Mouse (Mus musculus) midbrain, embryonic 14.5 days (tissue): ENCODE measurements around the gene Ahcyl1. TPM values are rescaled to one million over a fixed set of nuclear protein-coding genes. Genes with fewer than 3 reads are reported as not detected.

Source experiments
- ATAC-seq: fragments of 200-750 bp; cut with Nextera tagmentation; 2 replicates; pipeline ENCODE4 v1.8.0; 2017; ENCODE audit warnings: moderate number of reproducible peaks, moderate library complexity; ENCODE audit not compliant: low FRiP score, low TSS enrichment
- DNase-seq: peaks from one replicate; pipeline ENCODE4 v3.0.0-alpha.2; 2015
- H3K27ac ChIP-seq: fragments of 300-500 bp; sonication (generic); replicated peaks from 2 replicates; pipeline ENCODE4 v1.5.1; 2014; ENCODE audit warnings: mild to moderate bottlenecking, low read depth, low read length, moderate library complexity
- H3K27me3 ChIP-seq: fragments of 300-500 bp; sonication (generic); 2 replicates; pipeline ENCODE4 v1.6.1; 2014; ENCODE audit warnings: low read length, control low read depth, mixed read lengths; ENCODE audit not compliant: control insufficient read depth, insufficient read depth
- H3K36me3 ChIP-seq: fragments of 300-500 bp; sonication (generic); 2 replicates; pipeline ENCODE4 v1.6.1; 2014; ENCODE audit warnings: low read length, control low read depth; ENCODE audit not compliant: control insufficient read depth, insufficient read depth
- H3K4me1 ChIP-seq: fragments of 300-500 bp; sonication (generic); 2 replicates; pipeline ENCODE4 v1.6.1; 2014; ENCODE audit warnings: mild to moderate bottlenecking, antibody characterized with exemption, low read length, control low read depth; ENCODE audit not compliant: control insufficient read depth, insufficient read depth
- H3K4me2 ChIP-seq: fragments of 300-500 bp; sonication (generic); 2 replicates; pipeline ENCODE4 v1.6.1; 2014; ENCODE audit warnings: mild to moderate bottlenecking, low read length, moderate library complexity
- H3K4me3 ChIP-seq: fragments of 300-500 bp; sonication (generic); replicated peaks from 2 replicates; pipeline ENCODE4 v1.5.1; 2014; ENCODE audit warnings: low read depth, low read length
- H3K9ac ChIP-seq: fragments of 300-500 bp; sonication (generic); replicated peaks from 2 replicates; pipeline ENCODE4 v1.6.1; 2014; ENCODE audit warnings: mild to moderate bottlenecking, low read length, moderate library complexity
- H3K9me3 ChIP-seq: fragments of 300-500 bp; sonication (generic); 2 replicates; pipeline ENCODE4 v1.6.1; 2016; ENCODE audit warnings: low read length, control low read depth, mixed read lengths; ENCODE audit not compliant: control insufficient read depth
- WGBS: fragments of 180-500 bp; shearing (Covaris S2); extraction: QIAGEN DNeasy Blood & Tissue Kit; methylation state at CpG from one replicate; pipeline ENCODE4 v1.1.7; 2014; 5-methylcytosine and 5-hydroxymethylcytosine counted together
- polyA plus RNA-seq: library from polyadenylated mRNA; unstranded; fragments of >200 nt; fragmentation: Nextera tagmentation; extraction: Ambion mirVana; gene quantifications from 2 replicates; pipeline ENCODE4 v1.2.1, GENCODE M21; 2014

The Ahcyl1 gene
- polyA plus RNA-seq, 1 experiment from 2014 or later = 142 TPM

DNA sequence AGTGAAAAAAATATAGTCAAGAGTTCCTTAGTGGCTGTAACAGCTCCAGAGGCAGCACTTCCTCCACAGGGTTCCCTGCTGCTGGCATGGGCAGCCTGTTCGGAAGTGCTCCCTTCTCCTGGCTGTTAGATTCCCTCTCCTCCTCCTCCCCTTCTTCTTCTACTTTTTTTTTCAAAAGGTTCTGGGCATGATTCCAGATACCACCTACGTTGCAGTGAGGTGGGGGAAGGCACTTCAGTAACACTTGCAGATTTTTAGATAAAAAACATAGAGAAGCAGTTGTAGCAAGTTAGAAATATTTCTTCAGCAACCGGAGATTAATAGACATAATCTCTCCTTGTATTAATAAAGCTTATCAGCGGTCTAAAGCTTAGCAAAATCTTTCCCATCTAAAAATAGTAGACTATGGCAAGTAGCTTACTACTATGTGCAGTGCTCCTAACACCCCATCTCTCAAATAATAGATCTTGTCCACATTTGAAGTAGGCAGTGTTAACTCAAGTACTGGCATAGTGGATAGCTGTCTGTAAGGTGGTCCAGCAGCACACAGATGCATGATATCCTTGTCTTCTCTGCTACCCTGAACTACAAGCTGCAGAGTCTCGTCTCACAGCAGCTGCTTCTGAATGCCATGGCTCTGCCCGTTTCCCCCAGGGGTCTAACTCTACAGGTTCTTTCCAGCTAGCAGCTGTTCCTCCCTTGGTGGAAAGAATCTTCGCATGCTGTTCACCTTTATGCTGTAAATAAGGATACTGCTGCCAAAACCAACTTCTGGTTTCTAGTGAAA is 15.4 kb downstream of the Ahcyl1 start:
- Histone ChIP-seq H3K36me3 (peaks cover 11% of the 10 kb centered on the region; the same call in 1 of the 2 replicates), H3K9me3 (no peaks in the 10 kb centered on the region), H3K4me1 (peaks cover 4% of the 10 kb centered on the region; the same call in 1 of the 2 replicates), H3K27me3 (no peaks in the 10 kb centered on the region), H3K4me2 (no peak overlapping the region), H3K9ac (no peak overlapping the region), H3K27ac (peak overlapping the region; percentile 14; the same call in 1 of the 2 replicates), H3K4me3 (no peak overlapping the region)
- 42% methylated on average over 7 of the region's 7 CpGs for WGBS
- ATAC-seq (no peak), DNase-seq (peak; percentile 60)

- no peaks in the 10 kb centered on the region for H3K27me3 ChIP-seq
- DNase-seq (no peak), ATAC-seq (no peak)
- no peaks in the 10 kb centered on the region for H3K9me3 ChIP-seq
- no peak overlapping the region for H3K4me3 ChIP-seq
- no peak overlapping the region for H3K27ac ChIP-seq
- peaks cover 91% of the 10 kb centered on the region for H3K36me3 ChIP-seq
- H3K9ac ChIP-seq = no peak overlapping the region
- no peaks in the 10 kb centered on the region for H3K4me1 ChIP-seq
- WGBS = 96% methylated on average over 2 of the region's 2 CpGs
- H3K4me2 ChIP-seq = no peak overlapping the region
Observed at GRCm38 (mm10) chr3:107671509-107671908, 24.9 kb downstream of the Ahcyl1 start.

- H3K4me1 ChIP-seq = no peaks in the 10 kb centered on the region
- DNase-seq = no peak
- H3K36me3 ChIP-seq = peaks cover 92% of the 10 kb centered on the region
- H3K4me2 ChIP-seq = no peak overlapping the region
- 91% methylated on average over 4 of the region's 4 CpGs for WGBS
- H3K4me3 ChIP-seq = no peak overlapping the region
- no peaks in the 10 kb centered on the region for H3K9me3 ChIP-seq
- H3K9ac ChIP-seq = no peak overlapping the region
- no peak for ATAC-seq
- no peaks in the 10 kb centered on the region for H3K27me3 ChIP-seq
- H3K27ac ChIP-seq = no peak overlapping the region
Observed at GRCm38 (mm10) chr3:107670500-107670899, 25.9 kb downstream of the Ahcyl1 start.

GRCm38 (mm10) chr3:107668786-107669185 is 27.6 kb downstream of the Ahcyl1 start:
- 97% methylated on average over 7 of the region's 7 CpGs for WGBS

DNA sequence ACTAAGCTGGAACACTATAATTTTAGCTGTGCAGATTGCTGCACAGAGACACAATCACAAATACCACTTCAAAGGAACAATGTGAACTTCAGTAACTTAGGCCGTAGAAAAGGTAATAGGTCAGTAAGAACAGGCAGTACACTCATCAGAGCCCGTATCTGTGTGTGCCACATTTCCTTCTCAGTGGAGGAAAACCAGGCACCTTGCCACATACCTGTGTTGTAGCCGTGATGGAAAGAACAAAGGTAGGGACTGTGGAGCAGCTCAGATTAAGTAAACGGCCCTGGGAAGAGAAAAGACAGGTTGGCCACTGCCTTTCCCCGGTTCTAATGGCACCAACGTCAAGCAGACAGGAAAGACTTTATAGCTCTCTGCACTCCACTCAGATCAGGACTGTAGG is 28.9 kb downstream of the Ahcyl1 start:
- ATAC-seq = no peak
- 91% methylated on average over 6 of the region's 6 CpGs for WGBS
- no peaks in the 10 kb centered on the region for H3K27me3 ChIP-seq

More at GRCm38 (mm10) chr3:107668786-107669185, 27.6 kb downstream of the Ahcyl1 start:
- H3K9me3 ChIP-seq = no peaks in the 10 kb centered on the region
- H3K4me3 ChIP-seq = no peak overlapping the region
- ATAC-seq = no peak
- peaks cover 92% of the 10 kb centered on the region for H3K36me3 ChIP-seq
- H3K27me3 ChIP-seq = no peaks in the 10 kb centered on the region
- H3K27ac ChIP-seq = no peak overlapping the region
- no peaks in the 10 kb centered on the region for H3K4me1 ChIP-seq
- no peak overlapping the region for H3K4me2 ChIP-seq
- H3K9ac ChIP-seq = no peak overlapping the region
- DNase-seq = no peak

GRCm38 (mm10) chr3:107664641-107665040 is 31.7 kb downstream of the Ahcyl1 start:
- WGBS = 96% methylated on average over 1 of the region's 1 CpGs
- Histone ChIP-seq H3K4me2 (no peak overlapping the region), H3K4me1 (no peaks in the 10 kb centered on the region), H3K27me3 (no peaks in the 10 kb centered on the region), H3K9me3 (no peaks in the 10 kb centered on the region), H3K9ac (no peak overlapping the region), H3K27ac (no peak overlapping the region), H3K4me3 (no peak overlapping the region), H3K36me3 (peaks cover 98% of the 10 kb centered on the region)
- no peak for ATAC-seq
- DNase-seq = no peak

More for the DNA sequence above, 28.9 kb downstream of the Ahcyl1 start:
- no peak overlapping the region for H3K4me3 ChIP-seq
- H3K27ac ChIP-seq = no peak overlapping the region
- H3K36me3 ChIP-seq = peaks cover 96% of the 10 kb centered on the region
- H3K4me2 ChIP-seq = no peak overlapping the region
- no peak overlapping the region for H3K9ac ChIP-seq
- no peaks in the 10 kb centered on the region for H3K9me3 ChIP-seq
- no peaks in the 10 kb centered on the region for H3K4me1 ChIP-seq
- DNase-seq = no peak

DNA sequence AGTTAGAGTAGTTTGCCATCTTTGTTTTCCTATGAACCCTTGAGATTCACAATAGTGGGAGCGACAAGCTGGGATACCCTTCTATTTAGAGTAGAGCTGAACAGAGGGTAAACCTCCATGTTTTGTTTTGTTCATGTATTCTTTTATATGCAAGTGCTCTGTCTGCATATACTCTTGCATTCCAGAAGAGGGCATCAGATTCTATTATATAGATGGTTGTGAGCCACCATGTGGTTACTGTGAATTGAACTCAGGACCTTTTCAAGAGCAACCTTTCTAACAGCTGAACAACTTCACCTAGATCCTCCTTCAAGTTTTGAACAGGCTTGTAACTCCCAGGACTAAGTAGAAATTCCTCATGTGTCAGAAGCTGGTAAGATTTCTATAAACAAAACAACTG is 37.4 kb downstream of the Ahcyl1 start:
- DNase-seq (peak; percentile 18), ATAC-seq (no peak)
- Histone ChIP-seq H3K27me3 (no peaks in the 10 kb centered on the region), H3K27ac (no peak overlapping the region), H3K4me3 (no peak overlapping the region), H3K4me1 (no peaks in the 10 kb centered on the region), H3K9me3 (no peaks in the 10 kb centered on the region), H3K4me2 (no peak overlapping the region), H3K9ac (no peak overlapping the region), H3K36me3 (peaks cover 49% of the 10 kb centered on the region)
- 89% methylated on average over 1 of the region's 1 CpGs for WGBS

GRCm38 (mm10) chr3:107656888-107657287 is 39.5 kb downstream of the Ahcyl1 start:
- 87% methylated on average over 4 of the region's 4 CpGs for WGBS
- Histone ChIP-seq H3K4me2 (no peak overlapping the region), H3K9me3 (no peaks in the 10 kb centered on the region), H3K4me3 (no peak overlapping the region), H3K36me3 (peaks cover 28% of the 10 kb centered on the region), H3K27ac (no peak overlapping the region), H3K4me1 (no peaks in the 10 kb centered on the region), H3K27me3 (no peaks in the 10 kb centered on the region), H3K9ac (no peak overlapping the region)
- no peak for DNase-seq
- no peak for ATAC-seq

- 95% methylated on average over 2 of the region's 2 CpGs for WGBS
Observed at GRCm38 (mm10) chr3:107656151-107656550, 40.2 kb downstream of the Ahcyl1 start.

More at GRCm38 (mm10) chr3:107656151-107656550, 40.2 kb downstream of the Ahcyl1 start:
- no peaks in the 10 kb centered on the region for H3K9me3 ChIP-seq
- H3K4me3 ChIP-seq = no peak overlapping the region
- H3K36me3 ChIP-seq = peaks cover 23% of the 10 kb centered on the region
- ATAC-seq = no peak
- no peaks in the 10 kb centered on the region for H3K4me1 ChIP-seq
- no peak overlapping the region for H3K4me2 ChIP-seq
- DNase-seq = no peak
- no peak overlapping the region for H3K9ac ChIP-seq
- H3K27me3 ChIP-seq = no peaks in the 10 kb centered on the region
- no peak overlapping the region for H3K27ac ChIP-seq
